Mouse (Mus musculus) retina, postnatal 7 days (tissue): ENCODE results near the gene Foxf1.

Experiments
- DNase-seq: peaks from one replicate; pipeline ENCODE4 v3.0.0-alpha.2; 2012; ENCODE audit warnings: low read depth, low spot score

The Foxf1 gene

GRCm38 (mm10) chr8:121082218-121083092 is 1.7 kb upstream of the Foxf1 start:
- DNase-seq, result no peak

GRCm38 (mm10) chr8:121083093-121083935 is 872 bp upstream of the Foxf1 start:
- peak; percentile 45 for DNase-seq

DNA sequence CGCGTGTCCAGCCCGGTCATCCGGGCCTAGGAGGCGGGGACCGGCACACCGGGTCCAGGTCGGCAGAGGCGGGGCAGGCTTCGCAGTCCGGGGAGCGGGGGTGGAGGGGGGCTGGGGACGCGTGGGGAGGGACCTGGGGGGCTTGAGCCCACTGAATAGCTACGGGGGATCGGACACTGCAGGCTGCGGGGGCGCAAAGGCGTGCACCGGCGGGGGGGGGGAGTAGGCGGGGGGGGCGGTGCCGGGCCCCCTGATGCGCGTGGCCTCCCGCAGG is 313 bp upstream of the Foxf1 start:
- no peak for DNase-seq

- DNase-seq, result no peak
Measured at GRCm38 (mm10) chr8:121085011-121085410, 825 bp downstream of the Foxf1 start.

GRCm38 (mm10) chr8:121085561-121085960 is 1.4 kb downstream of the Foxf1 start:
- DNase-seq, result no peak

GRCm38 (mm10) chr8:121086004-121086900 is 2.1 kb downstream of the Foxf1 start:
- no peak for DNase-seq

GRCm38 (mm10) chr8:121088281-121088680 is 4.1 kb downstream of the Foxf1 start:
- DNase-seq, result no peak

- DNase-seq, result no peak
Measured at GRCm38 (mm10) chr8:121088871-121089630, 4.9 kb downstream of the Foxf1 start.

DNA sequence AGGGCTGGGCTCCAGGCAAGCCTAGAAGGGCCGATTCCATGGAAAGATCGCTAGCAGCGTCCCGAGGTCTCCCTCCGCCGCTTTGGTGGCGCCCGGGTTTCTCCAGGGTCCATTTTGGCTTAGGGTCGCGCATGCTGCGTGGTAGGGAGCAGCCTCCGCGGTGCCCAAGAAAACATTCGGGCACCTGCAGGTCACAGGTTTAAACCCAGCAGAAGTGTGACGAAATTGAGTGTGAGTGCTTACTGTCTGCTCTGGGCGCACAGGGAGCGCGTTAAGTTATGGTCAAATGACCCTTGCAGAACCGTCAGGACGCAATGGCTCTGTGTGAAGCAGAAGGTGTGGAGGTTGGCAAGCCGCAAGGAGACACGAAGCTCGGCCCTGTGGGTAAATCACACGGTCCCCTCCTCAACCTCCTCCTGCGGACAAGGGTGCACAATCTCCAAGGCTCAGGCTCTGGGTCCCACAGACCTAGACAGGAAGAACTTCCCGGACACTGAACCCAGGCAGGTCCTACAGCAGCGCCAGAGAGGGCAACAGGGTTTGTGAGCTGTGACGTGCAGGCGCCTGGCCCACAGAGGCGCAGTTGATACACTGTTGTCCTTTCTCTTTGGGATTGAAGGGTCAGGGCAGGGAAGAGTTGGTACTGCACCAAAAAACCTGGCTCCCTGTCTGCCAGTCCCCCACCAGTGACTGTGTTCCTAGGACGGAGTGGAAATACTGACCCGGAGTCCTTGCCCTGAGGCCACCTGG is 5.6 kb downstream of the Foxf1 start:
- no peak for DNase-seq

GRCm38 (mm10) chr8:121090716-121091115 is 6.5 kb downstream of the Foxf1 start:
- no peak for DNase-seq

DNA sequence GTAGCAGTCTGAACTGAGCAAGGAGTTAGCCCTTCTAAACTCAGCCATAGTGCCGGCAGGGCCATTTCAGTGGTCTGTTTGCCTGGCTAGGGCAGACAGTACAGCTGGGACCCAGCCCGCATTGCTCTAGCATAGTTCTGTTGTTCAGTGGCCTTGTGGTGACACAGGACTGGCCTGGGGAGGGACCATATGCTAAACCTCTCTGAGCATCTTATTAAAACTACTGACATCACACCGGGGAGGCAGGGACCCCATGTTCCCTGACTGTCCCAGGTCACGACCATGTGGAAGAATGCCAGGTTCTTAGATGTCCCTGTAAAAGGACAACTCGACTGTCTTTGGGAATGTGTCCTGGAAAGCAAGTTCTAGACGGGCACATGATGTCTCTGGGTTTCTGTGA is 8.0 kb downstream of the Foxf1 start:
- DNase-seq, result no peak

DNA sequence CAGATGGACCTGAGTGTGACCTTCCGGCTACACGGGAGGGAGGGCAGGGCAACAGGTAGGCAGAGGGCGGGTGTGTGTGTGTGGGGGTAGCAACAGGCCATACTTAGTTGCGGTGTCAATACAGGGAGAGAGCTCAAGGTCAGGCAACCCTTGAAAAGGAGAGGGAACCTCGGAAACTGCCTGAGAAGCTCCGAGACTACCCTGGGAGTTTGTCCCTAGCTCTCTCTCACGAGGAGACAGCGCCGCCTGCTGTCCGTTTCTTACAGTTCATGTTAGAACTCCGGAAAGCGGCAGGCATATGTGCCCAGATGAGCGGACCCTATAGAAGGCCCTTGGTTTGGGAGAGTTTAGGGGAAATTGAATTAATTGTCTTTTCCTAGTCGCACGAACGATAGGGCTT is 8.4 kb downstream of the Foxf1 start:
- peak; percentile 78 for DNase-seq

DNA sequence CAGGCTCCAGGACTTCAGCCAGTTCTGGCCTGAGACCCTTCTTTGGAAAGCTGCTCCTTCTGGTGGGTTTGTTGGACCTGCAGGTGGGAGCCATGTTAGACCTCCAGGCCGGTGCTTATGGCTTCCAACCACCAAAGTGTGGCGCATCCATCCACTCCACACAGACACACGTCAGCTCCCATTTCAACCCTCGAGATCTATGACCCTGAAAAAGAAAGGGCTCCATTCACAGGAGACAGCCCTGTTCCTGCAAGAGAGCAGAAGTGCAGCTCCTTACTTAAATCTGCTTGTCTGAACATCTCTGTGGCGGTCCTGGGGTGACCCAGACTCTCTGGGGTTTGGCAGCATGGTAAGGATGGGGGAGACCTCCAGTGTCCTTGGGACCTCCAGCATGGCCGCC is 9.3 kb downstream of the Foxf1 start:
- DNase-seq, result no peak

- DNase-seq, result peak; percentile 78
Measured at GRCm38 (mm10) chr8:121104049-121104818, 20.0 kb downstream of the Foxf1 start.

GRCm38 (mm10) chr8:121107668-121108656 is 23.8 kb downstream of the Foxf1 start, which contains the start of gene Mthfsd:
Gene Mthfsd (minus strand): TSS chr8:121108392.
- peak; percentile 94 for DNase-seq

DNA sequence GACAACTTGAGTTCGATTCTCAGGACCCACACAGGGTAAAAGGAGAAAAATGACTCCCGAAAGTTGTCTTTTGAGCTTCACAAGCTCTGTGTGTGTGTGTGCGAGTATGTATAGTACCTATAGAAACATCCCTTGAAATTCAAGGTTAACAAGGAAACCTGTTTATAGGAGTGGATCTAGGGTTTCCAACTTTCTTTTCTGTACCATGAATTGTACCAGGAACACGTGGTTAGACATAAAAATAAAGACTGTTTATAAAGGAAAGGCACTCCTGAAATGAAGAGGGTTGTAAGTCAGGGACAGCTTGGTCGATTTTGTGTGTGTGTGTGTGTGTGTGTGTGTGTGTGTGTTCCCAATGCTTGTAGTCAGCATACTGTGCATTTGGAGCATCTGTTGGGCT is 24.5 kb downstream of the Foxf1 start:
- no peak for DNase-seq

DNA sequence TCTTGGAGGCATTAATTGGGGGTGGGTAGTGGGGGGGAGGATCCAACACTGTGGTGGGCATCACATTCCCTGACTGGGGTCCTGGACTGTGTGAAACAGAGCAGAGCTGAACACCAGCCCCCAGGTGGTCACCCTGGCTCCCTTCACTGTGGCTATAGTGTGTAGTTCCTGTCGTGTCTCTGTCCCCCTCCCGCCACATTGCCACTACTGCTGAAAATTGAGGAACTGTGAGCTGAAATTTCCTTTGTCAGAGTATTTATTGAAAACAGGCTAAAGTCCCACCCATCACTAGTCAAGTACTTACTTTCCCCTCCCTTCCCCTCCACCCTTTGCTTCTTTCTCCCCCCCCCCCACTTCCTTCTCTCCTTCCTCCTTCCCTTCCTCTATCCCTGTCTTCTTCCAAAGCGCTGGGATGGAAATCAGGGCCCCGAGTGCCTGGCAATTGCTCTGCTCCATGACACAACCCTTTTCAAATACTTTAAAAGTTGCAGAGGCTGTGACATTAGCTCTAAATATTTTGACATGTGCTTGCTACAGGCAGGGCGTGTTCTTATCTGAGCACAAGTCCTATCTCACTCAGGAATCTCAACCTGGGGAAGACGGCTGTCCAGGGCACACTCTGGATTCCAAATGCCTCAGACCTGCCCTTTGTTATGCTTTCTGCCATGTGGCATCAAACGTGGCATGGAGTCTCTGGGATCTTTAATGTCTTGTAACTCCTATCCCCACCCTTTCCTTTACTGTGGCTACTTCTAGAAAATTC is 27.1 kb downstream of the Foxf1 start:
- DNase-seq, result no peak

DNA sequence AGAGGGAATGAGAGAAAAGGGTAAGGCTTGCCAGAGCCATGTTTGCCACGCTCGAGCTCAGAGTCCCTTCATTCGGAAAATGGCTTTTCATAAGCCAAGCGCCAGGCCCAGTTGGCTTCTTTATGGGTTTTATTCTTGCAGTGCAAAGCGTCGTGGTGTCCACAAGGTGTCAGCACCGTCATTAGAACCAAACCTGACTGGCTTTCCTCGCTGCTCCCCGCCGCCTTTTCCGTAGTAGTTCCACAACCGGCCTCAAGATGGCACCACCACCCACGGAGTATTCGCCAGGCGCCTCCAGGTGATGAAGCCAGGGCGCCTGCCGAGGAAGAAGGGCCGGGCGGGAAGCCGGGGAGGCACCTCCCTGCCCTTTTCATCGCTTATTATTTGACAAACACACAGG is 29.1 kb downstream of the Foxf1 start:
- DNase-seq, result peak; percentile 92
